Mouse (Mus musculus) right cerebral cortex, adult 2 months (tissue): ENCODE data around the gene Kmt2c.
A peak's percentile ranks its signal among the peaks of the same experiment; 100 is the strongest.

Source experiments
- DNase-seq, 2 experiments: peaks; one replicate each; pipeline ENCODE4 v3.0.0; 2021 to 2022; ENCODE audit warnings: low spot score in 2 of 2

Gene Kmt2c

DNA sequence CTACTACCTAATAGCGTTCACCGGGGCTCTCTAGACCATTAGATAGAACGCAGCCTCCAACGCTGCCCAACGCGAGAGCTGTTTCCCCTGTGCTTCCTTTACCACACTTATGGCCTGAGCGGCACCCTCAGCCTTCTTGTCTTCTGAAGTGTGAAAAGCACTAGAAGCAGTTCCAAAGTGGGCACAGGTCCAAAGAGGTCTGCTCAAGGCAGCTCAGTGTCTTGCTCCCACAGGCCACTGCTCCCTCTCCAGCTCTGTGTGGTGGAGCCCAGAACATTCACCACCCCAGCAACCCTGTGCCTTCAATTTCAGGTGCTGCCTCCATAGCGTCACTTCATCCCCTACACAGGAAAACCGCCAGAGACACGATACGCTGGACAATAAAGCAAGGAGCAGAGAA is 115.0 kb downstream of the Kmt2c start:
- no peak for DNase-seq

DNA sequence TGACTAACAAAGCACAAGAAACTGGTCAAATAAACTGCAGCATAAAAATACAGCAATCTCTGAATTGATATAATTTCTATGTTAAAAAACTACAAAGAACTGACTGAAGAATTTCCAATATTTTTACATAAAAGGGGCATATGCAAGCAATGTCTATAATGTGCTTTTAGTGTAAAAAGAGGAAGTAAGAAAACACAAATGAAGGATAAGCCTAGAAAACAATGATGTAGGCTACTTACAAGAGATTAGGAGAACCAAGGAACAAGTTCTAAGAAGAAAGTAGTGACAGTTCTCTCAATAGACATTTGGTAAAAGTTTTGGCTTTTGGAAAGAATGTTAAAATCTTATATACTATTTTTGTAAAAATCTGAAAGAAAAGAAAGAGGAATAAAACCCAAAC is 119.4 kb downstream of the Kmt2c start:
- no peak for DNase-seq

DNA sequence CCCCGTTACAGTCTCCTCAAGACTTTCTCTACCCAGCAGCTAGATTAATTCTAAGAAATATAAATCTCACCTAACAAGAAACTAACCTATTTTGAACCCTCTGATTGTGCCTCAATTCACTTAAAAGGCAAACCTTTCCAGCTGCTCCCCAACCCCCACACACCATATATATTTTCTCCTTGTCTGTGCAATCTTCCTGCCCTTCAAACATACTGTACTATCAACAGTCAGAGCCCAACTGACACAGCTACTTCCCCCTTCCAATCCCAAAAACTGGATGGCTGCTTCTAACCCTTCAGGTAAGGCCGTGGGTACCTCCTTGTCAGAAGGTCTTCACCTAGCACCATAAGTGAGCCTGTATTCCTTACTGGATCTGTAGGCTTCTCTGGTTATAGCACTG is 130.2 kb downstream of the Kmt2c start:
- DNase-seq = no peak

DNA sequence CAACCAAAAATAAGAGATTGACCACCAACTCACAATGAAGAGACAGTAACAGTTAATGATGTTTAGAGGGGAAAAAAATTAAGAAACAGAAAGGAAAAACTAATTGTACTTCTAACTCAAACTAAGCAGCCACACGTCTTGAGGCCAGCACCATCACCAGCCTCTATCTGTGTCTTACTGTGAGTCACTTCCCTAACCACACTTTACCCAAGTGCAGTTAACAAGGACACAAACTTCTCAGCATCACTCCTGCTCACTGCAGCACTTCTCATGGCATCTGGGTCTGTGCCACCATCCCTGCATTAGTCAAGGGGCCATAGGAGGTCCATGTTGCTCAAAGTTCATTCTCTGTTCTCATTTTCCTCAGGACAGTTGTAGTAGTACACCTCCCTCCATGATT is 131.5 kb downstream of the Kmt2c start:
- no peak for DNase-seq

DNA sequence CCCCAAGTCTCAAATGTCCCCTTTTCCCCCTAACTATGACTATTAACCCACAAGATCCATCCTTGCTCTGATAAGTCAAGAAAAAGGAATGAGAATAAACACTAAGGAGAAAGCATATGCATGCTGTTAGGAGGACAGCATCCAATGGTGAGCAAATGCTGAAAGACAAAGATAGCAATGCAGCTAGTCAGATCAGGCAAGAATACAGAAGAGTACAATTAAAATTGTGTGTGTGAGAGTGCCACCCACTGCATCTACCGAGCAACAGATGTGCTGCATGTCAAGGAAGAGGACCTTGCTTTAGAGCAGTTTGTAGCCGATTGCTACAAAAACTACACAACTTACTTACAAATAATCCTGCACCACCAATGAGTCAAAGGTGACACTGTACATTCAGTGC is 145.1 kb downstream of the Kmt2c start:
- DNase-seq = peak in 1 of 2 experiments; percentile 17

DNA sequence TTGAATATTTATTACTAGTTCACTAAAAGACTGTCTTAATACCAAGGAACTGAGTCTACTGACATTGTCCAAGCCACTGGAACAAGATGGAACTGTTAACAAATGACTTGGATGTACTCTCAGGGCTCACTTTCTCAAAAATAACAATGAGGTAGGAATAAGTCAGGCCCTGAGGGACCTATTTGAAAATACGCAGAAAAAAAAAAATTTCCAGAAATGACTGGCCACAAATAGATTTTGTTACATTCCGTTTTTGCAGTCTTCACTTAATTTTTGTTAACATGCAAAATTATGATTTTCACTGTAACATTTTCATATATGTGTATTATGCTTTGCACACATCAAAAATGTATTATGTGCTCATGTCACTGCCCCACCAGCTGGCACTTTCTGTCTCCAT is 167.3 kb downstream of the Kmt2c start:
- no peak for DNase-seq

DNA sequence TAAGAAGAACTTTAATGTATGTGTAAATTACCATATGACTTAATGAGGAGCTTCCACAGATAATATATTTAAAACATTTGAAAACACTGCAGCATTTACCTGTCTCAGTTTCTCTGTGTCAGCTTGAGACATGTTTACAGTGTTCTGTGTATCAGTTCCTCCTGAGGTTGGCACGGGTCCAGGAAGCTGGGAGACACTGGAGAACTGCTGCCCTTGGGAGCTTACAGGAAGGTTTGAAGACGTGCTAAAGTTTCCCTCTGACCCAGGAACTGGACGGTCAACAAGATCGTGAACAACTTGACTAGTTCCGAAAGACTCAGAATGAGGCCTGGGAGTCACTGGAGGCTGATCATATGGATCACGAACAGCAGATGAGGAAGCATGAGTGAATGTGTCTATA is 184.7 kb downstream of the Kmt2c start:
- DNase-seq = no peak

DNA sequence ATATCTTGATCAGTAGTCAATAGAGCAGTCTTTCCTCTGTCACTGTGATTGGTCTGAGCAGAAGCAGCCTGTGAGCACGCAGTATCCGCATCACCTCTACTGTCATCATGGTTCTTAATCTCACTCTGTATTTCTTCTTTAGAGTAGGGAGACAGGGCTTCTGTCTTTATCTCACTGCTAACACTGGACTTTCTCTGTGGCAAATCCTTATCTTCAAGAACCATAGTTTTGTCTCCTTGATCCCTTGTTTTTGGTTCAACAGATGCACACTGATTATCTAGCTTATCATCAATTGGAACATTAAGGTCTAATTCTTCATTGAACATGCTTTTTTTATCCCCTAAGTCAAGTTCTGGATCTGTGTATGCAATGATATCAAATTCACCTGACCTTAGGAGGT is 188.4 kb downstream of the Kmt2c start:
- no peak for DNase-seq

DNA sequence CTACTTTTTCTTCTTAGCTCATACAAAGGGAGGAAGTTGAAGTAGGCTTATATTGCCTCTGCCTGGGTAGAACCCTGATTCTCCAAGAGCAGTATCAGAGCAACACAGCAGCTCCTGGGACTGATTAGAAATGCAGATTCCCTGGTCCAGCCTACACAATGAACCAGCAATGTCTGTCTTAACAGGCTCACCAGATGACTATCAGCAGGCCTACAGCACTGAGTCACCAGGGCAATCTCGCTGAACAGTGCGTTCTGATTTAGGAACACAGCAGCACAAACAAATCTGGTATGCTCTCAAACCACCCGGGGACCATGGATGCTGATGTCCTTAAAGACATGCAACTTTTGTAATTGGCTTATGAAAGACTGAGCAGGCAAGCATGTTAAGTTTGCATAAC is 201.8 kb downstream of the Kmt2c start:
- peak; percentile 27 to 33 for DNase-seq

DNA sequence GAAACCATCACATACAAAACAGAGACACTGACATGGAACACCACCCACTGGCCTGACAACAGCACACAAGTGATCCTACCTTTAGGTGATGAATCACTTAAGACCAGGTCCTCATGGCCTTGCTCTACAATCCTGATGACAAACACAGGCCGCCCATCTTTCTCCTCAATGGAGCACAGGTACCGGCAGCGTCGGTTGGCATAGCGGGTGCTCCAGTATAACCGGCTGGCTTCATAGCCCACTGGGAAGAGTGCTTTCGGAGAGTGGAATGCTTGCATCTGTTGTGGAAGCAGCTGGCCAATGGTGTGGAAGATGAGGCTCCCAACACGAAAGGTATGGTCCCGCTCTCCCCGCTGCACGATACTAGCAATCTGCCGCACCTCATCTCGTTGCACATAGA is 214.6 kb downstream of the Kmt2c start:
- no peak for DNase-seq

DNA sequence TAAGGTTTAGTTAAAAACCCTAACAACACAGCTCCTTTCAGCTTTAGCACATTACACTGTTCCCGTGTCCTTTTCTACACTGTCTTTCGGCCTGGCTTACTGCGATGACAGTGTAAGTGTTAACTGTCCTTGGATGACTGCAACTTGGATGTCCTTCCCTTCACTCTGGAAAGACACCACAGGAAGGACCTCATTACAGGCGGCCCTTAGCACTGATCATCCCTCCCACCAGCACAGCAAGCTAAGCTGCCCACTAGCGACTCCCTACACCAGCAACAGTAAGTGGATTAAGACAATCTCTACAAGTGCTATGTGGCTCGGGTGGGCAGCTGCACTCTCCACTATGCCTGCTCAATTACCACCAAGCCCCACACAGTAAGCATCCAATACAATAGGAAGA is 222.2 kb downstream of the Kmt2c start:
- no peak for DNase-seq

DNA sequence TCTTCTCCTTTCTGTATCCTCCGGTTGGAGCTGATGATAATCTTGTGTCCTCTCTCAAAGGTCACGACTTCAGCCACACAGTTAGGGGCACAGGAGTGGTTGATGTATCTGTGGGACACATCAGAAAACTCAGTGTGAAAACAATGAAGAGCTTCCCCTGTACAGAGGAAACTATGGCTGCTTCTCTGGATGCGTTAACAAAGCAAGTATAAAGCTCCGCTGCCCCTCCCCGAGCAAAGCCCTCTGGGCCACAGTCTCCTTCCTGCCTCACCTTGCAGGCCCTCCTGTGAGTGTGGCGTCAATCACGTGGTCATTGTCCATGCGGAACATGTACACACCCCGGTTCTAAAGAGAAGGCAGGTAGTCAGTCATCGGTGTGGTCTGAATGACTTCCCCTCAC is 223.0 kb downstream of the Kmt2c start:
- no peak for DNase-seq

DNA sequence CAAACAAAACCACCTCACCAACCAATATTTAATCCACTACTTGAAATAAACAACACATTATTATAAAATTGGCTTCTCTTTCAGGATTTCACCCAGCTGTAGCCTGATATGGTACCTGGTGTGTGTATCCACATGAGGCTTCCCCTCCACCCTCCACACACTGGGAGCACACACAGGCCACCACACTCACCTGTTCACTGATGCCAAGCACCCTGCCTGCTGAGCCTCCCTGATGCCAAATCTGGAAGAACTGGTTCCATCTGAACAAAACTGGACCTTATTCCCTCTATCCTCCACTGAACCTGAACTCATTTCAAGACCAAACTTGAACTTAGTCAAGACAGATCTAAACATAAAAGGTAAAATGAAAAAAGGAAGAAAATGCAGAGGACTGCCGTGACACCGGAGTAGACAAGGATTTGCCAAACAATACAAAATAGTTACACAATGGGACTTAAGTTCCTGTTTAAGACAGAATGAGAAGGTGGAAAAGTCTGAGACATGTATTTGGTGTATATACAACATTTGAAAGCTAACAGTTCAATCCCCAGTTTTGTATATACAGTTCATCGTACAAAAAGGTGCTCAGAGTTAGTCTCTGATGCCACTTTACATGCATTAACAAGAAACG is 230.2 kb downstream of the Kmt2c start:
- DNase-seq = no peak

DNA sequence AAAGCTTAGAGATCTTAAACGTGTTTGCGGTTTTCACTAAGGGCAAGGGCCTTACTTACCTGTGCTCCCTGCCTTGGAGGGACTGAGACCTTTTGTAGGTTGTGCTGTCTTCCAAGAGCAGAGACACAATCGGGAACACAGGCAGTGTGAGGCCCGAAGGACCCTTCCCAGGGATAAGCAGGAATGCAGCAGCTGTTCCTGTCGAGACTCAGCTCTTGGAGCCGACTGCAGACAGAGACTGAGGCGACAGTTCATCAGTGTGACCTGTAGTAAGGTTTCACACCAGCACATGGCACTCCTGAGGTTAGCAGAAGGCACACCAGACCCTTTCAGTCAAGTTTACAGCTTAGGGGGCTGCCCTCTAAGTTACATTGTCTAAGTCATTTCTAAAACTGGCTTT is 236.3 kb downstream of the Kmt2c start:
- no peak for DNase-seq

DNA sequence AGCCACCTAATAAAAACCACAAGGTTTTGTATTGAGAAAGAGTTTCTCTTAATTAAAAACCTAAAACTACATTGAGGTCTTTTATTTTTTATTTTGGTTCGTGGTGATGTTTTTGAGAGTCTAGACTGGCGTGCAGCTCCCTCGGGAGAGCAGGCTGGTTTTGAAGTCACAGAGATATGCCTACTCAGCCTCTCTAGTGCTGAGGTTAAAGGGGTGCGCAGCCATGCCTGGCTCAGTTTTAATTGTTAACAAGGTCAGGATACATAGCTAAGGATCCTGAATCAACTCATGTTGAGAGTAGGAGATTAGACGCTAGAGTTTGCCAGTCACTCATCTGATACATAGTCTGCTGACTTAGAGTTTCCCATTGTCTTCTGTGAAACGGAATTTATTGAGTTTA is 237.1 kb downstream of the Kmt2c start:
- DNase-seq = no peak

DNA sequence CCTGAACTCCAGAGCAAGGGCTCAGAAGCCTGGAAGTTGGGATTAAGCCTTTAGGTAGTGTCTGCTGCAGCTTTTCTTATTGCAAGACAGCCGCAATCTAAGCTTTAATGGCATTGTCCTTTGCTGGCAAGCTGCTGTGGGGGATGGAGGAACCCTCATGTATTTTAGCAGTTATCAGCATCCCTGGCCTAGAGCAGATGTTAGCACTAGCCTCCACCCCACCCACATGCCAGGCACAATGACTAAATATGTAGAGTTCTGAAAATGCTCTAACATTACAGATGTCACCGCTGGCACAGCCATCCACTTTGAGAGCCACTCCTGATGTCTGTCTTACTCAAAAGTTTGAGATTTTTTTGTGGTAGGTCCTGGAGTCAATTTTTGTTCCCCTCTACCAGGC is 241.9 kb downstream of the Kmt2c start:
- DNase-seq = peak; percentile 63 to 71

DNA sequence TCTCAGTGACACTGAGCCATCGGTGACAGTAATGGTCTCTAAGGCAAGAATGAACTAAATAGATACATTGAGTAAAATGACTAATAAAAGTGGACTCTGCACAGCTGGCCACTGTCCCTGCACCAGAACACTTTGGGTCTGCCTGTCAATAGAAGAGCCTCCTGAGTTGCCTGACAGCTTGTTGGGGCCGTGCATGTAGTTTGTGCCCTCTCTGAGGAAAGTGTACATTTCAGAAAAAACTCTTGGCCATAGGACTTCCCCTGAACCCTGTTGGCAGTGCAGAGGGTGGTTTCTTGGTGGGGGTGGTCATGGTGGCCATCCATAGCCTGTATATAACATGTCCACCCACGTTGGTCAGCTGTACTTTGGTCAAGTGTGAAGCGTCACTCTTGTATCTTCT is 244.1 kb downstream of the Kmt2c start:
- no peak for DNase-seq

DNA sequence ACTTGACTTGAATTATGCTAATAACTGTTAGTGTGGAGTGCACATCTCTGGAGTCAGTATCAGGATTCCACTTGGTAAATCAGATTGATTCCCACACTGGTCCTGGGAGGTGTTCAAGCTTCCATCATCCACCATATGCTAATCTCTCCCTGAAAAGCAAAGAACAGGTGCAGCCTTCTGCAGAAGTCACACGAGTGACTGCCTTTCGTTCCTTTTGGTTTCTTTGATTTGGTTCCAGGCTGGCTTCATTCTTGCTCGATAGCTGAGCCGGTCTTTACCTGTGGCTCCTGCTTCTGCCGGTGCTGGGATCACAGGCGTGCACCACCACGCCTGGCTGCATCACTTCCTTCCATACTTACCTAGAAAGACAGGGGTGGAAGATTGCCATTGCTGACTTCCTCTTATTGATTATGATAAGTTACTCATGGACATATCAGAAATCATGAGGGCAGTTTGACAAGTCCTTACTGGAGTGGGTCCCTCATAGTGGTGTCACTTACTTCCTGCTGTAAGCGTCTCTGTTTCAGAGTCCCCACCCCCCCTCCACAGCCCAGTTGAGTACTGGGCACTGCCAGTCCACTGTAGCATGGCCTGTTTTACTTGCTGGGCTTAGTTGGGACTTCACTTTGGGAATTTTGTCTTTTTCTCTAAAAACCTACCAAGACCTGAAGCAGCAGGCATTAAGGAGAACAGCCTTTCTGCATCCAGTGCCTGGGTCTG is 245.6 kb downstream of the Kmt2c start:
- DNase-seq = no peak

DNA sequence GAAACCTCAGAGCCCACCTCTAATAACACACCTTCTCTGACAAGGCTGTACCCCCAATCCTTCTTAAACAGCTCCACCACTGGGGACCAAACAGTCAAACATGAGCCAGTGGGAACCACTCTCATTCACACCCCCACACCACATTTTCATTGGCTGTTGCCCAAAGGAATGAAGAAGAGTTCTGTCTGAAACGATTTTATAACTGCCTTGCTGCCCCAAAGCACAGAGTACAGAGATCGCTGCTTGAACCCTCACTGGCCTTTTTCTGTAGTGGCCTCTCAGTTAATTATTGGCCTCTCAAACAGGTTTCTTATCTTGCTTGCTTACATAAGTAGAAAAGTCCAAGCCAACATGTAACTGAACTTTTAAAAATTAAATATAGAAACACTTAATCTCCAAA is 246.2 kb downstream of the Kmt2c start:
- DNase-seq = no peak

DNA sequence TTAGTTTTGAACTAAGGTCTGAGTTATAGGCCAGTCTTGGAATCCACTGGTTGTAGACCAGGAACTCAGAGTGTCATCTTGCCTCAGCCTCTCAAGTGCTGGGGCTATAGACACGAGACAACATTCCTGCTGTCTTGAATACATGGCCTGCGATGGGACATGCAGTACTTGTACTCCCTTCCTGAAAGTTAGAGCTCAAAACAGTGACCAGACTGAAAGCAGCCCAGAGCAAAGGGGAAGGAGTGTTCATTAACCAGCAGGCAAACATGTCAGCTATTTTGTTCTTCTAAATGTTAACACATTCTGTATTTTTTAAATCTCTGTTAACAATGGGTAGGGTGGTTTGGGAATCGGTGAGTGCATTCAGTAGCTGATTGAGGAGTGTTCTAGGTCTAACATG is 251.5 kb downstream of the Kmt2c start:
- DNase-seq = no peak

DNA sequence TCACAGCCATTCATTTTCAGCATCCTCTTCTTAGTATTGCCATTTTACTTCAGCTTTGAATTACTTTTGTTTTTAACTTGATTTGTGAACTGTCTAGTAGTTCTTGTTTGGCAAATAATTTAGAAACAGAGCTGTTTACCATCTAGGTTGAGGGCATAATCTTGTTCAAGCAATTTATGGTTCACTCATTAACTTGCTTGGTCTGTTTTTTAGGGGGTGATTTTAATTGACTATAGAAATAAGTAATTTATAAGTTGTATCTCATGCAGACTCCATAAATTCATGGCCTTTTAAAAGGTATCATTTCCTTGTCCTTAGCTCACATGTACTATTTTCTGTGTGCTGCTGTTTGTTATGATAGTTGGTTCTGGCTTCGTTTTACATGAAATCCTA is 252.1 kb downstream of the Kmt2c start:
- no peak for DNase-seq

DNA sequence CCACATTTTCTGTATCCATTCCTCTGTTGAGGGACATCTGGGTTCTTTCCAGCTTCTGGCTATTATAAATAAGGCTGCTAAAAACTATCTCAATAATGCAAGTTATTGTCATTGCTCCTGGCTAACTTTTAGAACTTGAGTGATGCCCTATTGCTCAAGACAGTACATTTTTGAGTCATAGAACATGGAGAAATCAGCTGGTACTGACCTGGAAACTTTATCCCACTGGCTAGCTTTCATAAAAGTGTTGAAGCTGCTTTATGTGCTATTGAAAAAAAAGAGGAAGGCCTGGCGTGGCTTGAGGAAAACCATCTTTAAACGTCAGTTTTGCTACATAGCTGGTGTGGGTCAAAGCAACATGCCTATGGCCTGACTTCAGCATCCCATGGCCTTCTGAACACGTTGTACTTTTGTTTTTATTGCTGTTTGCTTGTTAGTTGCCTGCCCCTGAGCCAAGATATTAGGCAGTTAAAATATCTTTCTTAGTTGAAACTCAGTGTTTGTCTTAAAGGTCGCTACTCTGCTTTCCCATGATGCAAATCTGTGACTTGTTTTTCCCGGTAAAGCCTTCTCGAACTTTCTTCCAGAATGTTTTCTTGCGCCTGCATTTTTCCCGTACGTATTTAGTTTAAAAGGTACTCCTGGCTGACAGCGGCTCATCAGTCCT is 252.6 kb downstream of the Kmt2c start:
- no peak for DNase-seq

DNA sequence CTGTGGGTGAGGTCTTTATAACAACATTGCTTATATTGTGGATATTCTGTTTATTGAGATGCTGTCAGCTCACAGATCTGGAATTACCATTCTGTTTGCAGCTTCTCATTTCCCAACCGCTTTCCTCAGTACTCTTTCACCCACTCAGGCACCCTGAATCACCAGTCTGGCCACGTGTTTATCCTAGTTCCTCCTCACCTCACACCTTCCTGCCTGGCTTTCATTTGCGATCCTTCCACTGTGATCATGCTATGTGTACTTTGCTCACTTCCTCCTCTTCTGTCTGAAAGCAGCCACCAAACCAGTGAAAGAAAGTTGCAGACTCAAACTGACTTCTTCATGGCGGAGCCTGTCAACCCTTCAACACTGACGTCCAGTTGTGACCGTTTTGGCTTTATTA is 255.5 kb downstream of the Kmt2c start:
- DNase-seq = peak in 1 of 2 experiments; percentile 23
